ENCODE assay signal across 8 mouse cellular contexts in the genomic region with DNA sequence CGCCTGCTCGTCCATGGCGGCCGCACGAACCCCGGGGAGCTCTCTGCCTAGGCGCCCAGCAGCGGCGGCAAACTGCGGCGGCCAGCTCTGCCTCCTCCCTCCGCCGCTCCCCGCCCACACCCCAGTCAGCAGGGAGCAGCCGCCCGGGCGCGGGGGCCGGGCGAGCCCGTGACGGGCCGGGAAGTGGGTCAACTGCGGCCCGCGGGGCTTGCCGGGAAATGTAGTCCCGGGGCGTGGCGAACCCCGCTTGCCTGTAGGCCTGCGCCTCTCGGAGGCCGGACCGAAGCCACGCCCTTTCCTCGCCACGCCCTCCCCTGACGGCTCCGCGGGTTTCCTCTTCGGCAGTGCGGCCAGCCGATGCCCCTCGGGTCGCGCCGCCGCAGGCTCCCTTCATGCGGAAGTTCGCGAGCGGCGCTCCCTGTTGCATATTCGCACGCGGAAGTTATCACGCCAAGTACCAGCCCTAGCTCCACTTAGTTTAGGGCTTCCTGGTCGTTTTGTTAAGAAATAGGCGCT. TPM values are rescaled to one million over a fixed set of nuclear protein-coding genes. Genes with fewer than 3 reads are reported as not detected.
DNase-seq lines count a peak whose midpoint lies in the region; ATAC-seq and TF ChIP-seq lines count a peak whose summit lies in the region.

No protein-coding gene starts in this region.

- peak overlapping the region; percentile 96 for H3K9ac ChIP-seq in forebrain, postnatal 0 days
- peak overlapping the region; percentile 90 for H3K9ac ChIP-seq in lung, embryonic 16.5 days (ENCODE audit: low read length)

- H3K36me3 ChIP-seq in G1E (replicated peaks) = peaks cover 17% of the 10 kb centered on the region
- H3K36me3 ChIP-seq in forebrain, postnatal 0 days (ENCODE audit: insufficient read depth) = no peaks in the 10 kb centered on the region
- no peaks in the 10 kb centered on the region for H3K36me3 ChIP-seq in lung, embryonic 16.5 days (ENCODE audit: control insufficient read depth, insufficient read depth, low read length)

- H3K4me1 ChIP-seq in G1E (ENCODE audit: insufficient read depth, low read depth, low read length) = peaks cover 23% of the 10 kb centered on the region
- H3K4me1 ChIP-seq in forebrain, postnatal 0 days (ENCODE audit: insufficient read depth) = peaks cover 10% of the 10 kb centered on the region
- peaks cover 16% of the 10 kb centered on the region; the same call in 1 of the 2 replicates for H3K4me1 ChIP-seq in lung, embryonic 16.5 days (replicated peaks; ENCODE audit: control insufficient read depth, insufficient read depth, low read length)

- no peaks in the 10 kb centered on the region for H3K9me3 ChIP-seq in G1E (replicated peaks)
- H3K9me3 ChIP-seq in forebrain, postnatal 0 days (ENCODE audit: low read length) = no peaks in the 10 kb centered on the region
- no peaks in the 10 kb centered on the region for H3K9me3 ChIP-seq in lung, embryonic 16.5 days (ENCODE audit: control insufficient read depth, low read length)

- peak; percentile 97 for DNase-seq in G1E (ENCODE audit: low spot score)
- peak; percentile 99 for DNase-seq in cerebellum, adult 18-20 months
- DNase-seq in forebrain, postnatal 0 days = peak; percentile 96
- peak; percentile 84 for DNase-seq in layer of hippocampus, adult 9-10 months (ENCODE audit: low spot score)
- peak; percentile 97 for DNase-seq in ovary, postnatal 10 days (ENCODE audit: low spot score)
- peak; percentile 100 for DNase-seq in thymus, postnatal 10 days (ENCODE audit: low spot score in 2 of 2)

- TF ChIP-seq CTCF in G1E (IDR thresholded peaks at IDR 0.05; ENCODE audit: low read depth, low read length) = no peak
- no peak for TF ChIP-seq CTCF in forebrain, postnatal 0 days (IDR thresholded peaks at IDR 0.05; ENCODE audit: low read depth)

- H3K4me3 ChIP-seq in G1E (ENCODE audit: low read depth, low read length) = peak overlapping the region; percentile 85
- H3K4me3 ChIP-seq in forebrain, postnatal 0 days (ENCODE audit: low read depth, low read length) = peak overlapping the region; percentile 99
- H3K4me3 ChIP-seq in lung, embryonic 16.5 days (ENCODE audit: low read length) = peak overlapping the region; percentile 79

- 1% methylated on average over 40 of the region's 60 CpGs for WGBS in forebrain, postnatal 0 days
- WGBS in lung, embryonic 16.5 days = under 1% methylated on average over 57 of the region's 60 CpGs

- H3K4me2 ChIP-seq in forebrain, postnatal 0 days (ENCODE audit: low read depth) = peak overlapping the region; percentile 63
- H3K4me2 ChIP-seq in lung, embryonic 16.5 days (ENCODE audit: low read depth, low read length) = peak overlapping the region; percentile 89

- H3K27me3 ChIP-seq in G1E (ENCODE audit: insufficient read depth, low read length) = no peaks in the 10 kb centered on the region
- no peaks in the 10 kb centered on the region for H3K27me3 ChIP-seq in forebrain, postnatal 0 days (ENCODE audit: insufficient read depth, low read length)
- H3K27me3 ChIP-seq in lung, embryonic 16.5 days (ENCODE audit: control insufficient read depth, insufficient read depth, low read depth, low read length) = no peaks in the 10 kb centered on the region

- H3K27ac ChIP-seq in forebrain, postnatal 0 days (ENCODE audit: low read depth, low read length) = peak overlapping the region; percentile 79
- peak overlapping the region; percentile 94 for H3K27ac ChIP-seq in lung, embryonic 16.5 days (ENCODE audit: low read length)

- ATAC-seq in G1E (ENCODE audit: extremely low read depth, insufficient number of reproducible peaks, low FRiP score, poor library complexity, severe bottlenecking) = peak; percentile 91
- peak; percentile 99 for ATAC-seq in forebrain, postnatal 0 days
- ATAC-seq in hematopoietic stem cell, adult 5-6 weeks (replicated peaks in 1 of 2; ENCODE audit: insufficient read depth in 1 of 2, low FRiP score in 2 of 2, low TSS enrichment in 1 of 2, low read depth in 1 of 2, poor library complexity in 2 of 2, severe bottlenecking in 2 of 2) = peak; percentile 95 to 96
- ATAC-seq in lung, embryonic 16.5 days (ENCODE audit: low read depth) = peak; percentile 100

RNA-seq across cellular contexts. Expression of gene Strn, which starts 0.5 kb away (rescaled TPM):
- 27.5 and 29.2 TPM in 2 replicates for total RNA-seq in G1E (2014; fragmentation: Nextera tagmentation)
- total RNA-seq in G1E (2017) = 39.7 and 52.6 TPM in 2 replicates
- polyA plus RNA-seq in G1E (2012) = 2.9 TPM in 2 replicates
- total RNA-seq in forebrain, postnatal 0 days (2014; rRNA removed) = 21.9 and 23.1 TPM in 2 replicates
- polyA plus RNA-seq in forebrain, postnatal 0 days (2015; fragmentation: Nextera tagmentation; extraction: Ambion mirVana) = 2.1 and 4.2 TPM in 2 replicates
- 24.3 and 37.0 TPM in 2 replicates for total RNA-seq in hematopoietic stem cell, adult 5-6 weeks (2017)
- polyA plus RNA-seq in lung, embryonic 16.5 days (2015; fragmentation: Nextera tagmentation; extraction: Ambion mirVana) = 5.2 TPM in 2 replicates

Comparison
In these comparisons a context has a peak if more than half of its experiments do, and no peak if none do; other contexts are left out.
1. Peak in every context shown above with its lines: DNase-seq, ATAC-seq, H3K4me3 ChIP-seq and H3K27ac ChIP-seq.